Comparison of ENCODE assay signal across 8 mouse cellular contexts in the genomic region with DNA sequence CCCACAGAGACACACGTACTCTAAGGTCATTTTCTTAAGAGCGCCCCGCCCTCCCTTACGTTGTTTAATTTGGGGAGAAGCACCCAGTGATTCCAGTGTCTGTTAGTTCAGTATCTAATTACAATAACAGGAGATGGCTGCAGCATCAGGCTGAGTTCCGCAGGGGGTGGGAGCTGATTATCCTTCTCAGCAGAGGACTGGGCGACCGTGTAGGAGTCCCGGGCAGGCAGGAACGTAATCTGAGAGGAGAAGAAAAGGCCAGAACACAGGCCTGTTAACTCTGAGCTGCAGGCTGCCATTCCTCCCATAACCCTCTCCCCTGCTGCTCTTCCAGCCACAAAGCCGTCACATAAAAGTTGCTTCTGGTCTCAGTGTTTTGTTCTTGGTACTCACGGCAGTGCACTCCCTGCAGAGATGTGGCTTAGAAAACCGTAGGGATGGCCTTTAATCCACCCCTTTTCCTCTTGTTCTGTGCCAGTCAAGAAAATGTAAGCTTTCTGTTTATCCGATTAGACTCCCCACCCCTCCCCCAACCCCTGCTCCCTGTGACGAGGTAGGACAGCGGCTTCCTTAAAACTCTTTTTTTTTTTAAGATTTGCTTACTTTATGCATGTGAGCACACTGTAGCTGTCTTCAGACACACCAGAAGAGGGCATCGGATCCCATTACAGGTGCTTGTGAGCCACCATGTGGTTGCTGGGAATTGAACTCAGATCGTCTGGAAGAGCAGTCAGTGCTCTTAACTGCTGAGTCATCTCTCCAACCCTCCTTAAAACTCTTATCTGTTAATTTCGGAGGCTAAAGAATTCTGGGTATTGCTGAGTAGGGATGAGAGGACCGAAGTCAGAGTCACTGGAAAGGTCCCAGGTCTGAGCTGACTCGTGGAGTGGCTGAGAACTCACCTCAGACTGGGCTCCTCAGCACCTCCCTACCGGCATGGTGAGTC.
DNase-seq lines count a peak whose midpoint lies in the region; ATAC-seq lines count a peak whose summit lies in the region.

No protein-coding gene starts in this region.

- H3K4me2 ChIP-seq in lung, embryonic 16.5 days (ENCODE audit: low read depth, low read length): peak overlapping the region; percentile 47
- H3K4me2 ChIP-seq in stomach, embryonic 16.5 days (ENCODE audit: low read depth, low read length): peak overlapping the region; percentile 49

- H3K4me3 ChIP-seq in embryonic facial prominence, embryonic 10.5 days: peak overlapping the region; percentile 49
- H3K4me3 ChIP-seq in lung, embryonic 16.5 days (ENCODE audit: low read length): peak overlapping the region; percentile 21
- H3K4me3 ChIP-seq in stomach, embryonic 16.5 days (replicated peaks; ENCODE audit: low read length): peak overlapping the region; percentile 22

- ATAC-seq in lung, embryonic 16.5 days (ENCODE audit: low read depth): peak; percentile 24; the same call in 1 of the 2 replicates
- ATAC-seq in stomach, embryonic 16.5 days (ENCODE audit: insufficient read depth, low FRiP score): no peak

- intact Hi-C loops in heart, postnatal 10 days (cut with DNase I): loop anchor here (5.0 kb wide), 2 partner anchors 35 to 240 kb away; no protein-coding TSS in a partner anchor

- DNase-seq in kidney, postnatal 4 days: peak; percentile 44 to 59
- no peak for DNase-seq in kidney, adult 9 months
- DNase-seq in embryonic facial prominence, embryonic 10.5 days (ENCODE audit: low spot score): peak; percentile 67
- peak; percentile 39 to 41 for DNase-seq in heart, postnatal 10 days
- DNase-seq in layer of hippocampus, adult 9-11 months: no peak
- no peak for DNase-seq in gastrocnemius, adult 8-10 months (ENCODE audit: low spot score in 2 of 2)

- no peaks in the 10 kb centered on the region for H3K36me3 ChIP-seq in embryonic facial prominence, embryonic 10.5 days (replicated peaks)
- no peaks in the 10 kb centered on the region for H3K36me3 ChIP-seq in lung, embryonic 16.5 days (ENCODE audit: control insufficient read depth, insufficient read depth, low read length)
- H3K36me3 ChIP-seq in stomach, embryonic 16.5 days (ENCODE audit: control insufficient read depth, insufficient read depth, low read length): no peaks in the 10 kb centered on the region

- peaks cover 38% of the 10 kb centered on the region for H3K4me1 ChIP-seq in embryonic facial prominence, embryonic 10.5 days
- peaks cover 14% of the 10 kb centered on the region for H3K4me1 ChIP-seq in lung, embryonic 16.5 days (replicated peaks; ENCODE audit: control insufficient read depth, insufficient read depth, low read length)
- peaks cover 9% of the 10 kb centered on the region for H3K4me1 ChIP-seq in stomach, embryonic 16.5 days (ENCODE audit: control insufficient read depth, insufficient read depth, low read length)

- peak overlapping the region; percentile 41 for H3K9ac ChIP-seq in lung, embryonic 16.5 days (ENCODE audit: low read length)
- H3K9ac ChIP-seq in stomach, embryonic 16.5 days (ENCODE audit: low read length): peak overlapping the region; percentile 63

- WGBS in embryonic facial prominence, embryonic 10.5 days: 2% methylated on average over 21 of the region's 21 CpGs
- 8% methylated on average over 21 of the region's 21 CpGs for WGBS in lung, embryonic 16.5 days
- 12% methylated on average over 21 of the region's 21 CpGs for WGBS in stomach, embryonic 16.5 days

- H3K27ac ChIP-seq in embryonic facial prominence, embryonic 10.5 days (replicated peaks): peak overlapping the region; percentile 84
- H3K27ac ChIP-seq in lung, embryonic 16.5 days (ENCODE audit: low read length): 0 out of 2 replicates have a peak overlapping the region, but pooled peaks have one; percentile 9
- H3K27ac ChIP-seq in stomach, embryonic 16.5 days (ENCODE audit: low read length): no peak overlapping the region

- H3K27me3 ChIP-seq in embryonic facial prominence, embryonic 10.5 days (replicated peaks; ENCODE audit: low read depth, poor library complexity, severe bottlenecking): no peaks in the 10 kb centered on the region; the same call in none of the 2 replicates
- H3K27me3 ChIP-seq in lung, embryonic 16.5 days (ENCODE audit: control insufficient read depth, insufficient read depth, low read depth, low read length): no peaks in the 10 kb centered on the region
- no peaks in the 10 kb centered on the region for H3K27me3 ChIP-seq in stomach, embryonic 16.5 days (ENCODE audit: control insufficient read depth, insufficient read depth, low read length)

- no peaks in the 10 kb centered on the region for H3K9me3 ChIP-seq in embryonic facial prominence, embryonic 10.5 days
- no peaks in the 10 kb centered on the region for H3K9me3 ChIP-seq in lung, embryonic 16.5 days (ENCODE audit: control insufficient read depth, low read length)
- no peaks in the 10 kb centered on the region for H3K9me3 ChIP-seq in stomach, embryonic 16.5 days (replicated peaks; ENCODE audit: control insufficient read depth, low read length)

Comparison
In these comparisons a context has a peak if more than half of its experiments do, and no peak if none do; other contexts are left out.
1. DNase-seq: peak in kidney, postnatal 4 days (2 of 2), embryonic facial prominence, embryonic 10.5 days (single experiment) and heart, postnatal 10 days (2 of 2); none in kidney, adult 9 months (single experiment), layer of hippocampus, adult 9-11 months (single experiment) and gastrocnemius, adult 8-10 months (0 of 2).
2. Peak in every context shown above with its lines, with median percentiles within 50 percentile points of each other: H3K4me3 ChIP-seq.